Mouse (Mus musculus): ENCODE results near the gene Scml4. TPM values are rescaled to one million over a fixed set of nuclear protein-coding genes. Genes with fewer than 3 reads are reported as not detected.

Scml4 gene
- polyA plus RNA-seq, 1 experiment = not detected

DNA sequence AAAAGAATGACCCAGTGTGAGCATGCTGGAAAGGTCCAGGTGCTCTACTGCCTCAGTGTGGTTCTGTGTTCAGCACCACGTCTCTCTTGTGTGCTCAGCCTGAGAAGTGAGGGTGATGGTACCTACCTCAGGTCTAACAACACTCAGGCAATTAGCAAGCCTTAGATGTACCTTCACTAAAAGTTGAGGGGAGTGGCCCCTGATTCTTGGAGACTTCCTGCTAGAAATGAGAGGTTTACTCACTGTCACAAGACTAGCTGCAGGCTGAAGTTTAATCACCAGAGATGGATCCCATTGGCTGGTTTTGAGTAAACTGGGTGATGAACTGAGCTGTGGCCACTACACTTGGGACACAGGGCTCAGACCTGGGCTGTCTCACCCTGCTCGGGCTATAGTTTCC lies 137.1 kb downstream of the Scml4 start:
- TF ChIP-seq POLR2A (IDR thresholded peaks at IDR 0.05; ENCODE audit: insufficient read depth, low read depth, low read length) (no peak), CTCF (IDR thresholded peaks at IDR 0.05; ENCODE audit: insufficient read depth, low read depth, low read length) (no peak)
- no peak overlapping the region for H3K27ac ChIP-seq (ENCODE audit: insufficient read depth, low read depth, low read length)
- no peak overlapping the region for H3K4me3 ChIP-seq (ENCODE audit: insufficient read depth, low read depth, low read length)
- WGBS = 94% methylated on average over 2 of the region's 2 CpGs
- H3K4me1 ChIP-seq (ENCODE audit: control insufficient read depth, insufficient read depth, low read length) = peaks cover 11% of the 10 kb centered on the region

DNA sequence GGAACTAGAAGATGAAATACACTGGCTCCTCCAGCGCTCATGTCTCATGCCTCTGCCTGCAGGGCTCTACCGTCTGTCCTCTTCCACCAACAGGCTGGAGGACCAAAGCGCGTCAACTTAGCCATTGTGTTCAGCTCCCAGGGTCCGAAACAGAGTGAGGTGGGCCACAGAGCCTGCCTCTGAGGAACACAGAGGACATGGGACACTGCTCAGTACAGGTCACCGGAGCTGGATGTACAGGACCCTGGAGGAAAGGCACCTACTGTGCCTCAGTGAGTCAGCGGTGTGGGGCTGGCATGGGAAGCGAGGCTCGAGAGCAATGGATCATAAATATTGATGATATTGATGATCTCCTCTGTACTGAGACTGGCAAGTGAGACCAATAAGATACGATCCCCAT lies 139.2 kb downstream of the Scml4 start:
- H3K4me1 ChIP-seq (ENCODE audit: control insufficient read depth, insufficient read depth, low read length) = peaks cover 13% of the 10 kb centered on the region
- no peak overlapping the region for H3K4me3 ChIP-seq (ENCODE audit: insufficient read depth, low read depth, low read length)

DNA sequence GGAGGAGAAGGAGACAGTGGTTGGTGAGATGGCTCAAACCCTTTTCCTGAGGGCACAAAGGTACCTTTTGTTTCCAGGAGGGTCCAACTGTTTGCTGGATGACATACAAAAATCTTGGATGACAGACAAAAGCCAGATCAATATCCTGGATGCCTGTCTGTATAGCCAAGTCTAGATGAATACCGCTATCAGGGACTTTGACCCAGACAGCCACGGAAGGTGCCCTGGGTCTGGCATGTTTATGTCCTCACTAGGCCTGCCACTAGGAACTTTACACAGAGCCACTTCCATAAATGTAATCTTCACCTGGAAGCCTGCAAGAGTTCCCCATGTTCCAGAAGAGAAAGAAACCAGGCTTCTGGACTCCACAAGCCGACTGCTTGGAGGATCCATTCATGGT lies 141.3 kb downstream of the Scml4 start:
- 93% methylated on average over 3 of the region's 3 CpGs for WGBS
- Histone ChIP-seq H3K27ac (ENCODE audit: insufficient read depth, low read depth, low read length) (no peak overlapping the region), H3K4me3 (ENCODE audit: insufficient read depth, low read depth, low read length) (no peak overlapping the region), H3K4me1 (ENCODE audit: control insufficient read depth, insufficient read depth, low read length) (peaks cover 22% of the 10 kb centered on the region)
- TF ChIP-seq CTCF (IDR thresholded peaks at IDR 0.05; ENCODE audit: insufficient read depth, low read depth, low read length) (no peak), POLR2A (IDR thresholded peaks at IDR 0.05; ENCODE audit: insufficient read depth, low read depth, low read length) (no peak)

More for the DNA sequence above, 139.2 kb downstream of the Scml4 start:
- no peak overlapping the region for H3K27ac ChIP-seq (ENCODE audit: insufficient read depth, low read depth, low read length)
- no peak for TF ChIP-seq CTCF (IDR thresholded peaks at IDR 0.05; ENCODE audit: insufficient read depth, low read depth, low read length)
- no peak for TF ChIP-seq POLR2A (IDR thresholded peaks at IDR 0.05; ENCODE audit: insufficient read depth, low read depth, low read length)
- 96% methylated on average over 10 of the region's 10 CpGs for WGBS

DNA sequence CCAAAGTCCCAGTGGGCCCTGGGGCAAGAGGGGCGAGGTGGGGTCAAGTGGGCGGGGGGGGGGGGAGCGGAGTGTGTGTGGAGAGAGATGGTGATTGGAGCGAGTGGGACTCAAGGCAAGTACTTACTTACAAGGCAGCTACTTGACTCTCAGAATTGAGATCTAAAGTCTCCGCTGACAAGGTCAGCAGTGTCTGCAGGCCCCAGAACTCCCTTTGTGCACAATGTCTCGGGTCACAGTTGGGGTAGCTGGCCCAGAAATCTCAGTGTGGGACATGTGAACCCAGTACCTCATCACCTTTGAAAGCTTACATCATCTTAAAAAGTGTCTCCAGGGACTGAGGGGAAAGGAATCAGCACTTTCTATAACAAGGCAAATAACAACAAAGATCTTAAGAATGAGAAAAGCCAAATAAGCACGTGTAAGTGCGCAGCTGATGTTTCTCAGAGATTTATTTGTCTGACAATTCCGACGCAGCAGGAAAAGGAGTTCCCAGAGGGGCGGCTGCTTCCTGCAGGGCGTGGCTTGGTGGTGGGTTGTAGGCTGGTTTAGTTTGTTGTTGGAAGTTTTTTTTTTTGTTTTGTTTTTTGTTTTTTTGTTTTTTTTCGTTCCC lies 142.0 kb downstream of the Scml4 start:
- no peak overlapping the region for H3K27ac ChIP-seq (ENCODE audit: insufficient read depth, low read depth, low read length)
- no peak for TF ChIP-seq CTCF (IDR thresholded peaks at IDR 0.05; ENCODE audit: insufficient read depth, low read depth, low read length)
- no peak for TF ChIP-seq POLR2A (IDR thresholded peaks at IDR 0.05; ENCODE audit: insufficient read depth, low read depth, low read length)
- H3K4me1 ChIP-seq (ENCODE audit: control insufficient read depth, insufficient read depth, low read length) = peaks cover 22% of the 10 kb centered on the region
- no peak overlapping the region for H3K4me3 ChIP-seq (ENCODE audit: insufficient read depth, low read depth, low read length)
- 43% methylated on average over 13 of the region's 13 CpGs for WGBS

DNA sequence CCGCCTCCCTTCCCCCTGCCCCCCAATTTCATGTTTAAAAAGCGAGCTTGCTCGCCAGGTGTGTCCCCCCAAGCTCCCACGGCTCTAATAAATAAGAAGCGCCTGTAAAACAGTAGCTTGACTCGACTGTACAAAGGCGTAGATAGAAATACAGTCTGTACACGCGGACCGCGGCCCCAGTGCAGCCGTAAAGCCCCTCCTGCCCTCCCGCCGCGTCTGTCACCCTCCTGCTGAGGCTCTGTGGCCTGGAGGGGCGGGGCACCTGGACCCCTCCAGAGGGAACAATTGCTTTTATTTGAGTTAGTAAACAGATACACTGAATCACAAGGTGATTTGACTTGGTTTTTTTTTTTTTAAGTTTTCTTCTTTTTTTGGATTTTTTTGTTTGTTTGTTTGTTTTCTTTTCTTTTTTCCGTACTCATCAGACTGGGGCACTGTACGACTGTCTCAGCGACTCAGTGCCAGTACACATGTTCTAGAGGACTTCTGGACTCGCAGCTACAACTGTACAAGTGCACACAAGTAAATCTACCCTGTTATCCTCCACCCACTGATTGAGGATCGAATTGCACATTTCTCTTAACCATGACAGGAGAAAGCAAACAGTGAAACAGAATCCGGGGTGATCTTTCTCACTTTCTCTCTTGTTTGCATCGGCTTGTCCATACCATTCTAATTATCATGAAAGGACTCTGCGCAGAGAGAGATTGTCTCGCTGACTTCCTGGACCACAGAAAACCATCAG lies 142.7 kb downstream of the Scml4 start:
- Histone ChIP-seq H3K4me1 (ENCODE audit: control insufficient read depth, insufficient read depth, low read length) (peaks cover 22% of the 10 kb centered on the region), H3K4me3 (ENCODE audit: insufficient read depth, low read depth, low read length) (no peak overlapping the region), H3K27ac (ENCODE audit: insufficient read depth, low read depth, low read length) (no peak overlapping the region)
- WGBS = 42% methylated on average over 25 of the region's 25 CpGs
- TF ChIP-seq CTCF (IDR thresholded peaks at IDR 0.05; ENCODE audit: insufficient read depth, low read depth, low read length) (no peak), POLR2A (IDR thresholded peaks at IDR 0.05; ENCODE audit: insufficient read depth, low read depth, low read length) (no peak)

DNA sequence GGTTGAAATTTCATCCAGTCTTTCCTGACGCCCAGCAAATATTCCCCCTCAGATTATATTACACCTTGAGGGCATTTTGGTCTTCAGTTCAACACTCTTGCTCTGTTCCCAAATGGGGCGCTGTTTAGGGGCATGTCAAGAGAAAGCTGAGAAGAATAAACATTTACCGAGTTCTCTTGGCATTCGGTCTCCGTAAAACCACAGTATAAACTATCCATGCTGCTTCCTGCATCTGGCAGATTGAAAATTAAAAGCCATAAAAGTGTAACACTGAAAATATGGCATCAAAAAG lies 143.2 kb downstream of the Scml4 start:
- 80% methylated on average over 5 of the region's 5 CpGs for WGBS
- no peak overlapping the region for H3K4me3 ChIP-seq (ENCODE audit: insufficient read depth, low read depth, low read length)
- no peak overlapping the region for H3K27ac ChIP-seq (ENCODE audit: insufficient read depth, low read depth, low read length)
- TF ChIP-seq CTCF (IDR thresholded peaks at IDR 0.05; ENCODE audit: insufficient read depth, low read depth, low read length) (no peak), POLR2A (IDR thresholded peaks at IDR 0.05; ENCODE audit: insufficient read depth, low read depth, low read length) (no peak)
- peaks cover 25% of the 10 kb centered on the region for H3K4me1 ChIP-seq (ENCODE audit: control insufficient read depth, insufficient read depth, low read length)

DNA sequence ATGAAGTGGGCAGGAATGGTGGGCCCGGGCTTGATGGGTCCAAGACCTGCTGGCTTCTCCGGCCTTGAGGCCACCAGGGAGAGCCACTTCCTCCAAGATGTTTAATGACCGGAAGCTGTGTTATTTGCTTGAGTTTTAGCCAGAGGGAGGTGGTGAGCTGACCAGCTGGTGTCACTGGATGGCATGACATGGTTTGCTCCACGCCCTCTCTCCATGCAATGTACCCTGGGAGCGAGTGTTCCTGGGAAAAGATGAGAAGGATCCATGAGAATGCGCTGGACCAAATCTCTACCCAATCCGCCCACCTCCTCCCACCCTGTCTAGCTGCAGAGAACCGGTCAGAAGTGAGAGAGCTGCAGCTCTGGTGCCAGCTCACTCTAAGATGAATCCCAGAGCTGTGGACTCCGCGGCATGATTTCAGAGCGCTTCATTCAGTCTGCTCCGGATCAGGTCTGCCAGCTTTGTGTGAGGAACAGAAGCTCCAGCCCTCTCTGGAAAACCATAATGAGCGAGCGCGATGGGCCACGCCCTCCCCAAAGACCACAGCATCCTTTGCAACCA lies 144.1 kb downstream of the Scml4 start:
- WGBS = 84% methylated on average over 16 of the region's 16 CpGs

DNA sequence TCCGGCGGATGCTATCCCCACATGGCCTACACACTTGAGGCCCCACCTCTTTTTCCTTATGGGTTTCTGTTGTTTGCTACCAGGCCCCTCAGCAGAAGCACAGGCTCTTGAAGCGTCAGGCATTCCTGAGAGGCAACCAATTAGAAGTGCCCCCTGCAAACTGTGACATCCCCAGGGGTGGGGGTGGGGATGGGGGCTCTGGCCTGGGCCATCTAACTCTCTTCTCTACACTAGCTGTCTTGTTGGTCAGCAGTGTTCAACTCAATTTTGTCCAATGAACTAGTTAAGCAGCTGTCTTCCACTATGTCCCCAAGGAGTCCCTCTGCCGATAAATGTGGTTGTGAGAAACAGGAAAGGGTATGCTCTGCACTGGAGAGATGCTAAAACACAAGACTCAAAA lies 144.9 kb downstream of the Scml4 start:
- Histone ChIP-seq H3K4me3 (ENCODE audit: insufficient read depth, low read depth, low read length) (no peak overlapping the region), H3K27ac (ENCODE audit: insufficient read depth, low read depth, low read length) (no peak overlapping the region; the same call in 1 of the 2 replicates), H3K4me1 (ENCODE audit: control insufficient read depth, insufficient read depth, low read length) (peaks cover 25% of the 10 kb centered on the region)
- 94% methylated on average over 4 of the region's 4 CpGs for WGBS
- TF ChIP-seq CTCF (IDR thresholded peaks at IDR 0.05; ENCODE audit: insufficient read depth, low read depth, low read length) (no peak), POLR2A (IDR thresholded peaks at IDR 0.05; ENCODE audit: insufficient read depth, low read depth, low read length) (no peak)

More for the DNA sequence above, 144.1 kb downstream of the Scml4 start:
- Histone ChIP-seq H3K4me3 (ENCODE audit: insufficient read depth, low read depth, low read length) (no peak overlapping the region), H3K27ac (ENCODE audit: insufficient read depth, low read depth, low read length) (no peak overlapping the region), H3K4me1 (ENCODE audit: control insufficient read depth, insufficient read depth, low read length) (peaks cover 25% of the 10 kb centered on the region)
- TF ChIP-seq POLR2A (IDR thresholded peaks at IDR 0.05; ENCODE audit: insufficient read depth, low read depth, low read length) (no peak), CTCF (IDR thresholded peaks at IDR 0.05; ENCODE audit: insufficient read depth, low read depth, low read length) (no peak)

DNA sequence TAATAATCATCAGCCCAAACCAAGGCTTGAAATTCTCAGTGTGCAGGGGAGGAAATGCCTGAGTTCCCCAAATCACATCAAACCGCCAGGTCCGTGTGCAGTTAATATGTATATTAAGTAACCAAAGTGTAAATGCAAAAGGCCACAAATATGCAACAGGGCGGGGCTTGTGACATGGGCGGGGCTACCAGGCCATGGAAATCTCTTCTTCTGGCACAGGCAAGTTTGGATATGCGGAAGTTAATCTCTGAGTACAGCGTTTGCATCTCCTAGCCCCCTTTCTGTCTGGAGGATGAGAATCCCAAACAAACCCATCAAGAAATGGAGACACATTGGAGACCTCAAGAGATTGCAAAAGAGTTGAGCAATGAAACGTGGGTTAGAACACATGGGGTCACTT lies 145.5 kb downstream of the Scml4 start:
- Histone ChIP-seq H3K4me3 (ENCODE audit: insufficient read depth, low read depth, low read length) (no peak overlapping the region), H3K4me1 (ENCODE audit: control insufficient read depth, insufficient read depth, low read length) (peaks cover 25% of the 10 kb centered on the region), H3K27ac (ENCODE audit: insufficient read depth, low read depth, low read length) (peak overlapping the region; percentile 80)
- WGBS = 71% methylated on average over 7 of the region's 7 CpGs
- no peak for TF ChIP-seq POLR2A (IDR thresholded peaks at IDR 0.05; ENCODE audit: insufficient read depth, low read depth, low read length)
- TF ChIP-seq CTCF (IDR thresholded peaks at IDR 0.05; ENCODE audit: insufficient read depth, low read depth, low read length) = no peak
